Mouse (Mus musculus): ENCODE data around the gene Ablim1. TPM values are rescaled to one million over a fixed set of nuclear protein-coding genes. Genes with fewer than 3 reads are reported as not detected.

The Ablim1 gene
- total RNA-seq, 2 experiments from 2014 or later = 36.0 to 65.7 TPM

GRCm38 (mm10) chr19:56992978-56993545 lies 321.7 kb downstream of the Ablim1 start:
- no peak for DNase-seq (ENCODE audit: low spot score)

- DNase-seq (ENCODE audit: low spot score) = no peak
These were observed 324.2 kb downstream of the Ablim1 start for GRCm38 (mm10) chr19:56990367-56991111.

- no peak for DNase-seq (ENCODE audit: low spot score)
These were observed 325.5 kb downstream of the Ablim1 start for GRCm38 (mm10) chr19:56989171-56989570.

GRCm38 (mm10) chr19:56984229-56984628 lies 330.5 kb downstream of the Ablim1 start:
- peak; percentile 42 for DNase-seq (ENCODE audit: low spot score)

DNA sequence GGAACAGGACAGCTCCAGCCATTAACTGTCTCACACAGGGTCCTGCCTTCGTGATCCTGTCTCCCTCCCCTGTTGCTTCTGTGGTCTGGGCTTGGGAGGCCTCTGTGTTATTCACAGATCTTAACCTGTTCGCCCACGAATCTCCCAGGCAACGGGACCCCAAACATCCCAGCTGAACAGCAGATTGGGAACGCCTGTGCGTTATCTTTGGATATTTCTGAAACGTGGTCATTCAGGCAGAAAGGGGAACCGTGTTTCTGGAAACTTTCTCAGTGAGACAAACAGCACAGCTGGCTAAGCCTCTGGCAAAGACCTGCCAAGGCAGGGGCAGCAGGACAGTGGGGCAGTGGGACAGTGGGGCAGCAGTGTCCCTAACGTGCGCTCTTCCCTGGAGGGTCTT lies 331.0 kb downstream of the Ablim1 start:
- DNase-seq (ENCODE audit: low spot score) = no peak

Other genes starting within 250 kb of the Ablim1 start
- 1 to 10 TPM; 8.8 to 9.7 TPM for gene Fam160b1, start 45.8 kb upstream of the Ablim1 start, total RNA-seq (2021)
- 1 to 10 TPM; 4.1 to 5.1 TPM for gene Trub1, start 138.0 kb upstream of the Ablim1 start, total RNA-seq (2021)